Mouse (Mus musculus) forebrain, embryonic 13.5 days (tissue): ENCODE measurements around the gene Trir. TPM values are rescaled to one million over a fixed set of nuclear protein-coding genes. Genes with fewer than 3 reads are reported as not detected.
A peak's percentile ranks its signal among the peaks of the same experiment; 100 is the strongest.

Source experiments
- ATAC-seq: fragments of 200-750 bp; cut with Nextera tagmentation; 2 replicates; pipeline ENCODE4 v1.8.0; 2017
- H3K27ac ChIP-seq: fragments of 300-500 bp; sonication (generic); 2 replicates; pipeline ENCODE4 v1.5.1; 2015; ENCODE audit warnings: inconsistent platforms, mild to moderate bottlenecking, moderate library complexity
- H3K27me3 ChIP-seq: fragments of 300-500 bp; sonication (generic); 2 replicates; pipeline ENCODE4 v1.6.1; 2015; ENCODE audit warnings: mild to moderate bottlenecking, inconsistent platforms
- H3K36me3 ChIP-seq: fragments of 300-500 bp; sonication (generic); 2 replicates; pipeline ENCODE4 v1.6.1; 2015; ENCODE audit warnings: mild to moderate bottlenecking, inconsistent platforms; ENCODE audit not compliant: poor library complexity, severe bottlenecking
- H3K4me1 ChIP-seq: fragments of 300-500 bp; sonication (generic); 2 replicates; pipeline ENCODE4 v1.6.1; 2015; ENCODE audit warnings: inconsistent platforms
- H3K4me2 ChIP-seq: fragments of 300-500 bp; sonication (generic); 2 replicates; pipeline ENCODE4 v1.6.1; 2015; ENCODE audit warnings: inconsistent platforms, mild to moderate bottlenecking, moderate library complexity
- H3K4me3 ChIP-seq: fragments of 300-500 bp; sonication (generic); 2 replicates; pipeline ENCODE4 v1.5.1; 2015; ENCODE audit warnings: mild to moderate bottlenecking, inconsistent platforms
- H3K9ac ChIP-seq: fragments of 300-500 bp; sonication (generic); 2 replicates; pipeline ENCODE4 v1.6.1; 2015; ENCODE audit warnings: mild to moderate bottlenecking, inconsistent platforms
- H3K9me3 ChIP-seq: fragments of 300-500 bp; sonication (generic); replicated peaks from 2 replicates; pipeline ENCODE4 v1.6.1; 2016; ENCODE audit warnings: inconsistent platforms
- WGBS: fragments of 180-500 bp; shearing (Covaris S2); methylation state at CpG from one replicate; pipeline ENCODE4 v1.1.7; 2015; 5-methylcytosine and 5-hydroxymethylcytosine counted together
- microRNA-seq: library from miRNA; unstranded; fragments of <30 nt; microRNA quantifications from one replicate; pipeline ENCODE4, GENCODE M21; 2016
- polyA plus RNA-seq: library from polyadenylated mRNA; unstranded; fragments of >200 nt; fragmentation: Nextera tagmentation; extraction: Ambion mirVana; gene quantifications from 2 replicates; pipeline ENCODE4 v1.2.1, GENCODE M21; 2015

The Trir gene
- polyA plus RNA-seq, 1 experiment from 2014 or later, result 154 TPM

- Histone ChIP-seq H3K27me3 (no peaks in the 10 kb centered on the region), H3K36me3 (peaks cover 54% of the 10 kb centered on the region), H3K4me1 (peaks cover 22% of the 10 kb centered on the region), H3K9me3 (no peaks in the 10 kb centered on the region), H3K4me3 (no peak overlapping the region), H3K27ac (no peak overlapping the region), H3K9ac (no peak overlapping the region), H3K4me2 (no peak overlapping the region)
- WGBS, result 75% methylated on average over 9 of the region's 9 CpGs
- no peak for ATAC-seq
Measured at GRCm38 (mm10) chr8:85076001-85076400, 49.4 kb downstream of the Trir start.

DNA sequence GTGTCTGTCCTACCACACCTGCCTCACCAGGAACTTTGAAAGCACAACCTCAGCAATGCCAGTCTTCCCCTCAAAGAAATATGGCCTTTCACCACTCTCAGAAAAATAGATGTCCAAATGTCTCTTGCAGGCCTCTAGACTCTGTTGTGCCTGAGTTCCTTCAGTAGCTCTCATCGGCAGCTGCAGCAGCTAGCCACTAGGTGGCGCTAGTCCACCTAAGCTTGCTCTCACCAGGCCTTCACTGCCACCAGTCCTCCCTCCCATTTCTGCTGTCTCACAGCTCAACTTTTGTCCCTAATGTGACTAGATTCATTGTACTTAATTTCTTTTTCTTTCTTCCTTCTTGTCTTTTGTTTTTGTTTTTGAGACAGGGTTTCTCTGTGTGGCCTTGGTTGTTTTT lies 50.4 kb downstream of the Trir start:
- peaks cover 54% of the 10 kb centered on the region for H3K36me3 ChIP-seq
- 0% methylated on average over 2 of the region's 2 CpGs for WGBS
- 0 out of 2 replicates have a peak, but pooled peaks have one; percentile 57 for ATAC-seq

More for the DNA sequence above, 50.4 kb downstream of the Trir start:
- H3K4me1 ChIP-seq, result peaks cover 28% of the 10 kb centered on the region
- H3K9me3 ChIP-seq, result no peaks in the 10 kb centered on the region
- H3K4me3 ChIP-seq, result no peak overlapping the region
- no peak overlapping the region for H3K27ac ChIP-seq
- H3K4me2 ChIP-seq, result no peak overlapping the region
- H3K27me3 ChIP-seq, result no peaks in the 10 kb centered on the region
- H3K9ac ChIP-seq, result no peak overlapping the region

Small RNA genes lying within 50 kb of the gene (microRNA-seq; reads per million reads assigned to microRNA genes)
- gene Mir7070, result 2.4 reads per million

Other genes starting within 250 kb of the Trir start
- 127 and 145 TPM in 2 replicates for gene Nfix, start 226.5 kb upstream of the Trir start, polyA plus RNA-seq
- 7.3 and 8.2 TPM in 2 replicates for gene Dand5, start 204.0 kb upstream of the Trir start, polyA plus RNA-seq
- 42.6 and 47.0 TPM in 2 replicates for gene Gadd45gip1, start 195.3 kb upstream of the Trir start, polyA plus RNA-seq
- 93.9 and 114 TPM in 2 replicates for gene Rad23a, start 186.2 kb upstream of the Trir start, polyA plus RNA-seq
- 549 and 569 TPM in 2 replicates for gene Calr, start 179.9 kb upstream of the Trir start, polyA plus RNA-seq
- 123 and 127 TPM in 2 replicates for gene Farsa, start 169.8 kb upstream of the Trir start, polyA plus RNA-seq
- 80.3 and 85.1 TPM in 2 replicates for gene Syce2, start 154.7 kb upstream of the Trir start, polyA plus RNA-seq
- gene Gcdh, start 132.9 kb upstream of the Trir start, polyA plus RNA-seq, result 33.2 and 34.2 TPM in 2 replicates
- 0.74 and 1.2 TPM in 2 replicates for gene Klf1, start 124.9 kb upstream of the Trir start, polyA plus RNA-seq
- 6.9 and 9.4 TPM in 2 replicates for gene Dnase2a, start 118.3 kb upstream of the Trir start, polyA plus RNA-seq
- gene Mast1, start 89.5 kb upstream of the Trir start, polyA plus RNA-seq, result 31.6 and 37.3 TPM in 2 replicates
- gene Rtbdn, start 79.8 kb upstream of the Trir start, polyA plus RNA-seq, result 1.2 and 1.8 TPM in 2 replicates
- not detected in 2 replicates for gene Gm49661, start 57.4 kb upstream of the Trir start, polyA plus RNA-seq
- 1,640 and 1,662 TPM in 2 replicates for gene Prdx2, start 57.2 kb upstream of the Trir start, polyA plus RNA-seq
- 119 and 124 TPM in 2 replicates for gene Rnaseh2a, start 57.1 kb upstream of the Trir start, polyA plus RNA-seq
- gene Junb, start 48.1 kb upstream of the Trir start, polyA plus RNA-seq, result 3.4 and 4.2 TPM in 2 replicates
- 16.8 and 21.5 TPM in 2 replicates for gene Hook2, start 36.2 kb upstream of the Trir start, polyA plus RNA-seq
- not detected in 2 replicates for gene Best2, start 12.3 kb upstream of the Trir start, polyA plus RNA-seq
- 166 and 168 TPM in 2 replicates for gene Asna1, start 1.5 kb upstream of the Trir start, polyA plus RNA-seq
- gene Tnpo2, start 10.1 kb downstream of the Trir start, polyA plus RNA-seq, result 46.4 and 49.4 TPM in 2 replicates
- gene Fbxw9, start 33.2 kb downstream of the Trir start, polyA plus RNA-seq, result 39.4 and 49.1 TPM in 2 replicates
- gene Gm5741, start 41.2 kb downstream of the Trir start, polyA plus RNA-seq, result 0.88 and 0.93 TPM in 2 replicates
- 79.5 TPM in 2 replicates for gene Dhps, start 44.9 kb downstream of the Trir start, polyA plus RNA-seq
- 136 and 137 TPM in 2 replicates for gene Wdr83os, start 53.9 kb downstream of the Trir start, polyA plus RNA-seq
- gene Wdr83, start 54.5 kb downstream of the Trir start, polyA plus RNA-seq, result 52.9 and 57.8 TPM in 2 replicates
- 14.6 and 14.7 TPM in 2 replicates for gene Man2b1, start 56.4 kb downstream of the Trir start, polyA plus RNA-seq
- 2.1 and 2.3 TPM in 2 replicates for gene Zfp791, start 96.3 kb downstream of the Trir start, polyA plus RNA-seq
- not detected in 2 replicates for gene Cks1brt, start 125.1 kb downstream of the Trir start, polyA plus RNA-seq
- gene Olfr371, start 199.2 kb downstream of the Trir start, polyA plus RNA-seq, result not detected in 2 replicates